Mouse (Mus musculus) hindbrain, embryonic 11.5 days (tissue): ENCODE data around the gene Nfib. TPM values are rescaled to one million over a fixed set of nuclear protein-coding genes. Genes with fewer than 3 reads are reported as not detected.
"Not testable (repeated sequence)": the region's sequence is repeated elsewhere in the genome, so short reads cannot be mapped to it uniquely, and the experiment has no call there.

ENCODE experiments used
- ATAC-seq: fragments of 200-750 bp; cut with Nextera tagmentation; 2 replicates; pipeline ENCODE4 v1.8.0; 2017; ENCODE audit warnings: mild to moderate bottlenecking, moderate TSS enrichment, moderate library complexity; ENCODE audit not compliant: low FRiP score
- DNase-seq: peaks from one replicate; pipeline ENCODE4 v3.0.0-alpha.2; 2015; ENCODE audit warnings: low spot score
- H3K27ac ChIP-seq: fragments of 300-500 bp; sonication (generic); 2 replicates; pipeline ENCODE4 v1.5.1; 2014; ENCODE audit warnings: mild to moderate bottlenecking, low read depth, low read length
- H3K27me3 ChIP-seq: fragments of 300-500 bp; sonication (generic); 2 replicates; pipeline ENCODE4 v1.6.1; 2014; ENCODE audit warnings: mild to moderate bottlenecking, low read length, moderate library complexity, mixed read lengths; ENCODE audit not compliant: control insufficient read depth, insufficient read depth
- H3K36me3 ChIP-seq: fragments of 300-500 bp; sonication (generic); 2 replicates; pipeline ENCODE4 v1.6.1; 2014; ENCODE audit warnings: mild to moderate bottlenecking, low read length, moderate library complexity, mixed read lengths; ENCODE audit not compliant: control insufficient read depth, insufficient read depth
- H3K4me1 ChIP-seq: fragments of 300-500 bp; sonication (generic); replicated peaks from 2 replicates; pipeline ENCODE4 v1.6.1; 2014; ENCODE audit warnings: low read length, mixed read lengths; ENCODE audit not compliant: control insufficient read depth, insufficient read depth
- H3K4me2 ChIP-seq: fragments of 300-500 bp; sonication (generic); replicated peaks from 2 replicates; pipeline ENCODE4 v1.6.1; 2014; ENCODE audit warnings: mild to moderate bottlenecking, low read depth, low read length
- H3K4me3 ChIP-seq: fragments of 300-500 bp; sonication (generic); 2 replicates; pipeline ENCODE4 v1.5.1; 2014; ENCODE audit warnings: low read depth, low read length
- H3K9ac ChIP-seq: fragments of 300-500 bp; sonication (generic); 2 replicates; pipeline ENCODE4 v1.6.1; 2014; ENCODE audit warnings: low read depth, low read length
- H3K9me3 ChIP-seq: fragments of 300-500 bp; sonication (generic); 2 replicates; pipeline ENCODE4 v1.6.1; 2016; ENCODE audit warnings: low read length; ENCODE audit not compliant: control insufficient read depth
- WGBS: fragments of 180-500 bp; shearing (Covaris S2); extraction: QIAGEN DNeasy Blood & Tissue Kit; methylation state at CpG from one replicate; pipeline ENCODE4 v1.1.7; 2014; 5-methylcytosine and 5-hydroxymethylcytosine counted together
- polyA plus RNA-seq: library from polyadenylated mRNA; unstranded; fragments of >200 nt; fragmentation: Nextera tagmentation; extraction: Ambion mirVana; gene quantifications from 2 replicates; pipeline ENCODE4 v1.2.1, GENCODE M21; 2014

Nfib gene
- polyA plus RNA-seq, 1 experiment from 2014 or later, result 38.6 TPM

- Histone ChIP-seq H3K27ac (no peak overlapping the region), H3K9me3 (no peaks in the 10 kb centered on the region), H3K9ac (no peak overlapping the region), H3K4me1 (no peaks in the 10 kb centered on the region), H3K4me2 (no peak overlapping the region), H3K27me3 (no peaks in the 10 kb centered on the region), H3K36me3 (no peaks in the 10 kb centered on the region), H3K4me3 (no peak overlapping the region)
- 77% methylated on average over 14 of the region's 14 CpGs for WGBS
- DNase-seq (no peak), ATAC-seq (no peak)
These were observed 437.4 kb downstream of the Nfib start for GRCm38 (mm10) chr4:82267832-82268778.

DNA sequence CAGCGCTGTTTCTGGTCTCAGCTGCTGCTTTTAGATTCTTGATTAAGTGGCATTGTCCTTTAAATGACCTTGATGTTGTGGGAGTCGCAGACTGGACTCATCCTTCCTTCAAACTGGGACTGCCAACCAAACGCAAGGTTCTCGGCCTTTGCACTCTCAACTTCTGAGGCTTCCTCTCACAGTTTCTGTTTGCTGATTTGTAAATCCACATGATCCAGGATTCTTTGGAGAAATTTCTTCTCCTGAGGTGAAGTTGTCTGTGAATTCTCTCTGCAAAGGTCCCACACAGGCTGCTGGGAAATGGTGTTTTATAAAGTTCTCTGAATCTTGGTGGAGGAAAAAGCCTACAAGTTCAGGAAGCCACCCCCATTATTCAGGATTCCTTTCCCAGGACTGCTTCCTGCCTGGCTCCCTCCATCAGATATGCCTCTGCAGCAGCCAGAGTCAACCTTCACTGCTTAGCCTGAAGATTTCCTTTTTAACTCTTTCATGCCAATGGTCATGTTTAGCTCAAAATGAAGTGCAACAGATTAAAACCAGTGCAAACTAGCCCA is 439.4 kb downstream of the Nfib start:
- 49% methylated on average over 4 of the region's 4 CpGs for WGBS
- Histone ChIP-seq H3K36me3 (no peaks in the 10 kb centered on the region), H3K27me3 (no peaks in the 10 kb centered on the region), H3K27ac (no peak overlapping the region), H3K4me1 (no peaks in the 10 kb centered on the region), H3K9ac (no peak overlapping the region), H3K9me3 (no peaks in the 10 kb centered on the region), H3K4me2 (no peak overlapping the region), H3K4me3 (no peak overlapping the region)
- ATAC-seq (no peak), DNase-seq (no peak)

DNA sequence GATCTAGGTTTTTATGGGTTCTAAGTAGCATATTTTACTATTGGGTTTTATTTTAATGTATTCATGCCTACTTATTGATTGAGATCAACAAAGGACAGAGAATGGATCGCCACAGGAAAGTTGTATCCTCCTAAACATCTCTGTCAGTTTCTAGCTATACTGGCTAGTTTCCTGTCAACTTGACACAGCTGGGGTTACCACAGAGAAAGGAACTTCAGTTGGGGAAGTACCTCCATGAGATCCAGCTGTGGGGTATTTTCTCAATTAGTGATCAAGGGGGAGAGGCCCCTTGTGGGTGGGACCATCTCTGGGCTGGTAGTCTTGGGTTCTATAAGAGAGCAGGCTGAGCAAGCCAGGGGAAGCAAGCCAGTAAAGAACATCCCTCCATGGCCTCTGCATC is 447.0 kb downstream of the Nfib start:
- not testable (repeated sequence) for ATAC-seq, DNase-seq, H3K9ac ChIP-seq, H3K4me2 ChIP-seq, H3K9me3 ChIP-seq, H3K27me3 ChIP-seq, H3K36me3 ChIP-seq, H3K4me1 ChIP-seq, H3K27ac ChIP-seq, H3K4me3 ChIP-seq
- WGBS, result 91% methylated on average over 1 of the region's 1 CpGs

DNA sequence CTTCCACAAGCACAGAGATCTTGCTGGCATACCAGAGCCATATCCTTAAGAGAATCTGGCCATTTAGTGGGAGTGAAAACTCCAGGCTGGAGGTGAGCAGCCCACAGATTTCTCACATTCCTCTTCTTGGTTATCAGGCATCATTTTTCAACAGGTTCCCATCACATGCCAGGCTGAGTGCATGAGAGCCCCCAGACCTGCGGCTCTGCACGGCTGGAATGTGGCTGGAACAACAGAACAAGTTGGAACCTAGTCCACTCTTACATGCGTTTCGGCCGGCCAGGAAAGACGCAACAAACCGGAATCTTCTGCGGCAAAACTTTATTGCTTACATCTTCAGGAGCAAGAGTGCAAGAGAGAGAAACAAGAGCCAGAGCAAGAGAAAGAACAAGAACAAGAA is 453.5 kb downstream of the Nfib start:
- no peak overlapping the region for H3K9ac ChIP-seq
- DNase-seq (no peak), ATAC-seq (no peak)
- H3K4me1 ChIP-seq, result no peaks in the 10 kb centered on the region
- H3K4me3 ChIP-seq, result no peak overlapping the region
- no peaks in the 10 kb centered on the region for H3K9me3 ChIP-seq
- no peaks in the 10 kb centered on the region for H3K36me3 ChIP-seq
- H3K27me3 ChIP-seq, result no peaks in the 10 kb centered on the region
- no peak overlapping the region for H3K4me2 ChIP-seq
- H3K27ac ChIP-seq, result no peak overlapping the region
- 88% methylated on average over 8 of the region's 8 CpGs for WGBS

GRCm38 (mm10) chr4:82250355-82250659 is 455.2 kb downstream of the Nfib start:
- Histone ChIP-seq H3K9me3 (no peaks in the 10 kb centered on the region), H3K27me3 (no peaks in the 10 kb centered on the region), H3K9ac (no peak overlapping the region), H3K4me1 (no peaks in the 10 kb centered on the region), H3K27ac (no peak overlapping the region), H3K36me3 (no peaks in the 10 kb centered on the region), H3K4me2 (no peak overlapping the region), H3K4me3 (no peak overlapping the region)
- ATAC-seq (no peak), DNase-seq (no peak)
- WGBS, result 53% methylated on average over 5 of the region's 5 CpGs

- Histone ChIP-seq H3K4me1 (no peaks in the 10 kb centered on the region), H3K4me2 (no peak overlapping the region), H3K27ac (no peak overlapping the region), H3K36me3 (no peaks in the 10 kb centered on the region), H3K27me3 (no peaks in the 10 kb centered on the region), H3K4me3 (no peak overlapping the region), H3K9ac (no peak overlapping the region), H3K9me3 (no peaks in the 10 kb centered on the region)
- 65% methylated on average over 11 of the region's 11 CpGs for WGBS
- ATAC-seq, result no peak
- DNase-seq, result no peak
These were observed 455.8 kb downstream of the Nfib start for GRCm38 (mm10) chr4:82249518-82250354.

DNA sequence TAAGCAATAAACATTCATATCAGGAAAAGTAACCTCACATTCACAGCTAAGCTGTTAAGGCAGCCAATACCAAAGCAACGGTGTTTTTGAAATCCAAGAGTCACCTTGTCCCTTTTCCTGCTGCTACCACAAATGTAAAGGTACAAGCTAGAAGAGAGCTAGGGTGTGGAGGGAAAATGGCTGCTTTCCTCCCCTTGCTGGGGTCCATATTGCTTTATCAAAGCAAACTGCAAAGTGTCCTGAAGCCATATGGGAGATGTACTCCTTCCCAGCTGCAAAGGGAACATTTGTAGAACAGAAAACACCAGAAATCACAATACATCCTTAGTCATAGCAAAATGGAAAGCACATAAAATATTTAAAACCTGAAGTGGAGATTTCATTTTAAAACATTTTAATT is 456.6 kb downstream of the Nfib start:
- DNase-seq (no peak), ATAC-seq (no peak)
- WGBS, result 97% methylated on average over 1 of the region's 1 CpGs
- Histone ChIP-seq H3K9me3 (no peaks in the 10 kb centered on the region), H3K4me1 (no peaks in the 10 kb centered on the region), H3K9ac (no peak overlapping the region), H3K4me3 (no peak overlapping the region), H3K27ac (no peak overlapping the region), H3K4me2 (no peak overlapping the region), H3K27me3 (no peaks in the 10 kb centered on the region), H3K36me3 (no peaks in the 10 kb centered on the region)

GRCm38 (mm10) chr4:82248031-82248430 is 457.5 kb downstream of the Nfib start:
- Histone ChIP-seq H3K9me3 (no peaks in the 10 kb centered on the region), H3K27ac (no peak overlapping the region), H3K4me2 (no peak overlapping the region), H3K9ac (no peak overlapping the region), H3K27me3 (no peaks in the 10 kb centered on the region), H3K36me3 (no peaks in the 10 kb centered on the region), H3K4me3 (no peak overlapping the region), H3K4me1 (no peaks in the 10 kb centered on the region)
- no peak for DNase-seq
- ATAC-seq, result no peak
- 90% methylated on average over 5 of the region's 5 CpGs for WGBS
